Mouse (Mus musculus) right cerebral cortex, adult 2 months (tissue): ENCODE measurements around the gene Olfr466.

Experiments
- DNase-seq, 2 experiments: peaks; one replicate each; pipeline ENCODE4 v3.0.0; 2021 to 2022; ENCODE audit warnings: low spot score in 2 of 2

The Olfr466 gene

GRCm38 (mm10) chr13:65149940-65150339 is at the start of gene Olfr466:
Gene Olfr466 (plus strand): TSS chr13:65150240.
- DNase-seq = no peak

DNA sequence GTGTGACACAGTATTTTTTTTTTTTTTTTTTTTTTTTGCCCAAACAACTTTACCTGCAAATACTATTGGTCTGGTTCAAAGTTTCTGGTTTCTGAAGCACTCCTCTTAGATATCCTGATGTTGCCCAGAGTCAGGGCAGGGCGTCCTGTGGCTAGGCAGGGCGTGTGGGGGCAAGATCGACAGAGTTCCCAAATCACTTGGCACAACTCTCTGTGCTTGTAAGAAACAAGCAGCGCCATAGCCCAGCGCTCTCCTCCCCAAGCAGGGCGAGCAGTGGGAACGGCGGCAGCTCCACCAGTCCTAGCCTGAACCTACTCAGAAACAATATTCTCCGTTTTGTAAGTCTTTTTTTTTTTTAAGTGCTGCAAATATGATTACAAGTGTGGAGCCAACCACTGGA is 49.4 kb upstream of the Olfr466 start:
- no peak for DNase-seq

DNA sequence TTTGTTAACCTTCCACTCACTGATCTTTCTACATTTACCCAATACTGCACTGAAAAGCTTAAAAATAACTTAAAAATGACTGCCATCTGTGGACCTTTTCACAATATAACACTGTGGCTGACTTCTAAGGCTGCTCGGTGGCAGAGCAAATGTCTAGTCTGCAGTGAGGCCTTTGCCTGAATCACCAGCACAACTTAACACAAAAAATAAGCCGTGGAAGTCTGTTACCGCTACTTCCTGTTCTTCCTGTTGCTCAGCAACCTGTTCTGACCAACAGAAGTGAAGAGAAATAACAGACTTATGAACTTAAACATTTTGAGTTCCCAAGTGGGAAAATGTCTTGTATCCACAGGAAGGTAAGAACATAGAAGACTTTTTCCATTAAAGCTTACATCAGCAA is 48.8 kb upstream of the Olfr466 start:
- no peak for DNase-seq

DNA sequence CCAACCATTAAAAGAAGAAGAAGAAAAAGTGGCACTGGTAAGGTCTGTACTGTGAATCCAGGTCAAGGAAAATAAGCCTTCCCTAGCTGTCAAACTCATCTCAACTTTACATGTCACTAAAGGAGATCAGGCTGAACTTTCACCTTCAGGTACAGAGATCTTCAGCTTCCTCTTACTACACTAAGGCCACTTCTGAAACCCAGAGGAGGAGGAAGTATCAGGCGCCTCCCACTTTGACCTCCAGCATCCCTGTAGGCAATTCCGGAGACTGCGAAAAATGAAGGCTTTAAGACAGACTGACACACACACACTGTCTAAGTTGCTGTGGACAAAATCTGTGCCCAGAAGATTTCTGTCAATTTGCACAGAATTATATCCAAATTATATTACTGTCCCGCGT is 38.1 kb upstream of the Olfr466 start:
- DNase-seq = no peak

- peak; percentile 95 to 96 for DNase-seq
Measured at GRCm38 (mm10) chr13:65112459-65113110, 37.5 kb upstream of the Olfr466 start, which contains the start of gene Mfsd14b. Gene Mfsd14b (minus strand): TSS chr13:65112975.

GRCm38 (mm10) chr13:65113239-65113638 is 36.8 kb upstream of the Olfr466 start:
- DNase-seq = no peak

DNA sequence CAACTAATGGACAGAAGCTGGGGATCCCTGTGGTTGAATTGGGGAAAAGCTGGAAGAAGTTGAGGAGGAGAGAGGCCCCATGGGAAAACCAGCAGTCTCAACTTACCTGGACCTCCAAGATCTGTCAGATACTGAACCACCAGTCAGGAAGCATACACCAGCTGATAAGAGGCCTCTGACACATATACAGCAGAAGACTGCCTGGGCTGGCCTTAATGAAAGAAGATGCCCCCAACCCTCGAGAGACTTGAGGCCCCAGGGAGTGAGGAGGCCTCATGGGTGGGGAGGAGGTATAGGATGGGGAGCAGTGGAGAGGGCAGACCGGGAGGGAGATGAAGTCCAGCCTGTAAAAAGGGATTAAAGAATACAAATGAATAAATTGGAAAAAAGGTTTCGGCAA is 29.1 kb upstream of the Olfr466 start:
- DNase-seq = no peak

DNA sequence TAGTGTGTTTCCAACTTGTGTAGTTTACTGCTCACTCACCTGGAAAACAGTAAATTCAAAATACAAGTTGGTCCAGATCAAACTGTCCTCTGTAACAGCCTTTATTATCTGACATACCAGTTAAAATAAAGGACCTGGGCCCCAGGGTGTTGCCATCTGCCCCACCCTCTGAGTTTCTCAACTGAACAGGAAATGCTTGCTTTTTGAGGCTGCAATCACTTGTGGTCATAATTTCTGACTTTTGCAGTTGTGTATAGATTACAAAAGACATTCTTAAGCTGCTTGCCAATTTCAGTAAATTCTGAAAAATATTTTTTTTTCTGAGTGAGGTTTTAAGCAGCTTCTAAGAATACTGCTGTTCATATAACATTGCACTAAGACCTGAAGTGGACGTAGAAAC is 27.9 kb upstream of the Olfr466 start:
- no peak for DNase-seq

- DNase-seq = no peak
Measured at GRCm38 (mm10) chr13:65127063-65127847, 22.8 kb upstream of the Olfr466 start.

- no peak for DNase-seq
Measured at GRCm38 (mm10) chr13:65137789-65138188, 12.3 kb upstream of the Olfr466 start, which contains the start of gene Olfr465-ps1. Gene Olfr465-ps1 (plus strand): TSS chr13:65138089.

DNA sequence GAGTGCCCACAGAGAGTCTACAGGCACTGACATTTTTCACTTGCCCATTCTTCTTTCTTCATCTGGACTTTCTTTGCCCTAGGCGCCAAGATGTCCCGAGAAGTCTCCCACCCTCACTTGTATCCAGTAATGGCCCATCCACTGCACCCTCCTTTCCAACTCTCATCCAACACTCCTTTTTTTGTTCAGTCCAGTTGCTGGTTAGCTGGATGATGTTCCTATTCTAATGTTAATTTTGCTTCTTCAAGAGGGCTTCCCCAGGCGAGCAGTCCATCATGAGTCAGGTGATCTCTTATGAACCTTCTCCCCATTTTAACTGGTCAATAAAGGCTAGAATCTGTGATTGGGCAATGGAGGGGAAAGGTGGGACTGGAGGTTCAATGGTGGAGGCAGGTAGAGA is 24.1 kb downstream of the Olfr466 start:
- DNase-seq = no peak

GRCm38 (mm10) chr13:65175734-65176471 is 25.9 kb downstream of the Olfr466 start:
- peak; percentile 2 to 12 for DNase-seq

GRCm38 (mm10) chr13:65176472-65177091 is 26.5 kb downstream of the Olfr466 start:
- DNase-seq = no peak

DNA sequence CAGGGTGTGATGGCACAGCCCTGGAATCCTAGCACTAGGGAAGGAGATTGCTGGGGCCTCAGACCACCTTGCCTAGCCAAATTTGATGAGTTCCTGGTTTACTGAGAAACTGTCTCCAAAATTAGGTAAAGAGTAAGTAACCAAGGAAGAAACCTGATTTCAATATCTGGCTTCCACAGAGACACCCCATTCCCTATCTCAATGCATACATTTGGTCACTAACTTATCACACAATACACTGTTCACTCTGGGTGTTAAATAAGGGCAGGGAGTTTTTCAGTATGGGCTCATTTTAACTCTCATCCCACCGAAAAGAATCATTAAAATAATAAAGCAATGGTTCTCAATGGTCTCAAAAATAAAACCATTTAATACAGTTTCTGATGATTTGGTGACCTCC is 50.6 kb downstream of the Olfr466 start:
- DNase-seq = no peak
